Mouse (Mus musculus) thymus, adult 18-20 months (tissue): ENCODE measurements around the gene Wsb2.
"Not testable (repeated sequence)": the region's sequence is repeated elsewhere in the genome, so short reads cannot be mapped to it uniquely, and the experiment has no call there.

ENCODE experiments used
- DNase-seq, 2 experiments: peaks; one replicate each; pipeline ENCODE4 v3.0.0; 2022; ENCODE audit warnings: mixed read lengths in 2 of 2

Wsb2 gene

GRCm38 (mm10) chr5:117357129-117357477, at the start of gene Wsb2:
Gene Wsb2 (plus strand): TSS chr5:117357304.
- DNase-seq, result peak; percentile 78 to 80

- DNase-seq, result peak; percentile 37 to 52
These were observed 49.4 kb upstream of the Wsb2 start for GRCm38 (mm10) chr5:117307699-117308098.

GRCm38 (mm10) chr5:117313420-117313819, 43.7 kb upstream of the Wsb2 start:
- DNase-seq, result no peak

- no peak for DNase-seq
These were observed 43.2 kb upstream of the Wsb2 start for GRCm38 (mm10) chr5:117313909-117314308.

GRCm38 (mm10) chr5:117314587-117315428, 42.3 kb upstream of the Wsb2 start:
- DNase-seq, result no peak

GRCm38 (mm10) chr5:117318741-117319629, 38.1 kb upstream of the Wsb2 start, which contains the start of gene Vsig10:
Gene Vsig10 (plus strand): TSS chr5:117319083.
- peak; percentile 8 to 17 for DNase-seq

GRCm38 (mm10) chr5:117323751-117324150, 33.4 kb upstream of the Wsb2 start:
- no peak for DNase-seq

- no peak for DNase-seq
These were observed 30.7 kb upstream of the Wsb2 start for GRCm38 (mm10) chr5:117326408-117326807.

- DNase-seq, result no peak
These were observed 26.6 kb upstream of the Wsb2 start for GRCm38 (mm10) chr5:117330457-117330856.

- DNase-seq, result no peak
These were observed 19.1 kb upstream of the Wsb2 start for GRCm38 (mm10) chr5:117337999-117338398.

GRCm38 (mm10) chr5:117338503-117338902, 18.6 kb upstream of the Wsb2 start:
- no peak for DNase-seq

- no peak for DNase-seq
These were observed 17.0 kb upstream of the Wsb2 start for GRCm38 (mm10) chr5:117340081-117340480.

- no peak for DNase-seq
These were observed 15.2 kb upstream of the Wsb2 start for GRCm38 (mm10) chr5:117341896-117342295.

GRCm38 (mm10) chr5:117344496-117344895, 12.6 kb upstream of the Wsb2 start:
- DNase-seq, result not testable (repeated sequence)

- no peak for DNase-seq
These were observed 11.6 kb upstream of the Wsb2 start for GRCm38 (mm10) chr5:117345432-117345976.

GRCm38 (mm10) chr5:117346281-117346680, 10.8 kb upstream of the Wsb2 start:
- no peak for DNase-seq

- no peak for DNase-seq
These were observed 10.1 kb upstream of the Wsb2 start for GRCm38 (mm10) chr5:117347011-117347410.

- no peak for DNase-seq
These were observed 9.3 kb upstream of the Wsb2 start for GRCm38 (mm10) chr5:117347838-117348237.

GRCm38 (mm10) chr5:117348279-117348678, 8.8 kb upstream of the Wsb2 start:
- DNase-seq, result no peak

GRCm38 (mm10) chr5:117354121-117354520, 3.0 kb upstream of the Wsb2 start:
- no peak for DNase-seq

- no peak for DNase-seq
These were observed 1.3 kb upstream of the Wsb2 start for GRCm38 (mm10) chr5:117355648-117356303.

- DNase-seq, result peak; percentile 22 to 44
These were observed 557 bp upstream of the Wsb2 start for GRCm38 (mm10) chr5:117356365-117357128.
